Mouse (Mus musculus): Measurements from ENCODE around the gene Srebf1.

DNA sequence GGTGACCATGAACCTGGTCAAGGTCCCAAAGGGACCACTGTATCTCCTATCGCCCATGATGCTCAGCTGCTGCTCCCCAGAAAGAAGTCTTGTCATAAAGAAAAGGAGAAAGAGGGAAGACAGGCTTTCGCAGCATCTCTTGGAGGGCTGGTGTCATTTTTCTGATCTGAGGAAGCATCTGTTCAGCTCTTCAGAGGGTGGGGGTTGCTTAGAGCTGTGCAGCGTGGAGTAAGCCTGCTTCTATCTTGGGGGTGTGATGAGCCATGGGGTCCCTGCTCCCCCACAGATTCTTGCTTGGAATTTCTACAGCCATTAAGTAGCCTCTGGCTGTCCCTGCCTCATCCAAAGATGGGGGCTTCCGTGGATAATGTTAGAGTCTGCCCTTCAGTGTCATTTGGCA, 64.1 kb downstream of the Srebf1 start:
- no peak for TF ChIP-seq CTCF (IDR thresholded peaks at IDR 0.05; ENCODE audit: low read depth, low read length)
- TF ChIP-seq POLR2A (IDR thresholded peaks at IDR 0.05; ENCODE audit: borderline replicate concordance, low read depth, low read length), result no peak

Measured in bone marrow macrophage, adult 2 months (primary cell).